Mouse (Mus musculus) cerebellum, postnatal 25 days (tissue): ENCODE data around the gene Adra2a.

Source experiments
- DNase-seq, 2 experiments: peaks; one replicate each; pipeline ENCODE4 v3.0.0; 2021; ENCODE audit warnings: mixed read lengths in 2 of 2

The Adra2a gene

DNA sequence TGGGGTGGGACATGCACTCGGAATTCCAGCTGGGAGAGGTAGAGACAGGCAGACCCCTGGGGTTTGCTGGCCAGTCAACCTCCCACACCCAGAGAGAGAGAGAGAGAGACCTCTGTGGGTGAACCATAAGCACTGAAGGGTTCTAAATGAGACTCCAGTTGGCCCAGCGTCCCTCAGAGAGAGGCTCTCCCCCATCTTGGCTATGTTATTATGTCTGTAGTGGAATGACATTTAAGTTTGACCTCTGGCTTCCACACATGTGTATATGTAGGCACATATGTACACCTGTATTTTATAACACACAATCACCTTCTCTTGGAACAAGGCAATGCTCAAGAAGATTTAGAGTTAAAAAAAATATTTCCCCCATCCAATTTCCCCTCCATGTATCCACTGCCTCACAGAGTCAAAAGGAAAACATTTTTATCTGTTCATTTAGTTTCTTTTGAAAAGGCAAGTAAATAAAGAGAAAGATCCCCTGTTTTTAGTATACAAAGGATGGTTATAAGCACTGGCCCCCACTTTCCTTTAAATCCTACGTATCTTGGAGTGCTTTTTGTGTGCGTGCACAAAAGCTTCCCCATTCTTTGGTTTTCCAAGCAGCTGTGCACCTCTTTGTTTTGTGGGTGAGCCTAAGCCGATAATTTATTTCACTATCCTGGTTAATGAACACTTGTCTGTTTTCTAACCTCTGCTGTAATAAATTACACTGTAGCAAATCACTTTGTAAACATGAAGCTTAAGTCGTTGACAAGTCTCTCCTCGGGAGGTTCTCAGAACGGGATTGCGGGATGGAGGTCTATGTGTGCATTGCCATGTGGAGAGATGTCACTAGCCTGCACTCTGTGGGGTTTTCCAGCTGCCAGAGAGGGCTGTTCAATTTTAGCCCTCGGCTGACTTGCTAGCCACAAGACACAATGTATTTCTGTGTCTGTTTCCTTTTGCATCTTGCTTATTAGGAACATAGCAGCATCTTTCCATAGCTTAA, 32.7 kb downstream of the Adra2a start:
- no peak for DNase-seq

DNA sequence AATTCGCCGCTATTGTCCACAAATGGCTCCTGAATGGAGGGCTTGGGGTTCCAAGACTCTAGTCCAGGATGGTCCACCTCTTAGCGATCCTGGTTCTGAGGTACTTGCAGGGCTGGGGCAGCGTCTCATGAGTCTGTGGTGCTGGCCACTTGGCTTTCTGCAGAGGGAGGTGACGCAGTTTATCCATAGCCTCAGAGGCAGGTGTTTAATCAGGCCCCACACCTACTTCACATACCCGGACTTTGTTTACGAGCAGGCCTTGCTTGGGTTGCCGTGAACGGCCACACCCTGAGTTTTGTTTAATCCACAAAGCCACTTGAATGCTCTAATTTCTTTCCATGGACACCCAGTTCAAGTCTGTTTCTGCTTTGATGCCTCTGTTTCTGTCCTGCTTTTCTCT, 37.4 kb downstream of the Adra2a start:
- no peak for DNase-seq

DNA sequence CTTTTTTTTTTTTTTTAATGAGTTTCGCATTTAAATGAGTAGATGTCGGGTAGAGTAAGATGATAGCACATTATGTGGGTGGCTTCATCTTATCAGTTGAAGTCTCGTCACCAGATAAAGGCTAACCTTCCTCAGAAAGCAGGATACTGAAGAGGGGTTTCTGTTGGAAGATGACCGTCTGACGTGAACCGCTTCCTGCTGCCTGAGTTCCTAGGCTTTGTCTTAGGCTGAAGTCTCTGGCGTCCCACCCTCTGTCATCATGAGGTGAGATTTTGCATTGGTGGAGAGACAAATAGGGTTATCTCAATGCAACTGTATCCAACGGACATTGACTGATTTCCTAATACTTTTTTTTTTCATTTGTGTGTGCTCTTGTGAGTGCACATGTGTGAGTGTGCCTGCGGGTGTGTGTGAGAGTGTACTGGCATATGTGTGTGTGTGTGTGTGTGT, 37.8 kb downstream of the Adra2a start:
- no peak for DNase-seq

DNA sequence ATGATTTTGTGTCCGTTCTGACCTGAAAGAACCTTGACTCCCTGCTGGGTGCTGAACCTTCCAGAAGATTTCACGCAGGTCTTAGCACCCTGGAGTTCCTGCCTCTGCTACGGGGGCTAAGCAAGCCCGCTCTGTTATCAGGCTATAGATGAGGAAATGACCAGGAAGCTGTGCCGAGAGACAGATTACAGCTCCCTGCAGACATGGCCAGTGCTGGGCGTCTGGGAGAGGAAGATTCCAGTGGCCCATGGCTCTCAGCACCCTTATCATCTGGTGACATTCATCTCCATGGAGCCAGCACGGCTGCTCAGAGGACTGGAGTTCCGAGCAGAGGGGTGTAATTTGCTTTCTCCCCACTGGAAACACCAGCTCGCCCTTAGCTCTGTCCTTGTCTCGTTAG, 43.4 kb downstream of the Adra2a start:
- DNase-seq = no peak

DNA sequence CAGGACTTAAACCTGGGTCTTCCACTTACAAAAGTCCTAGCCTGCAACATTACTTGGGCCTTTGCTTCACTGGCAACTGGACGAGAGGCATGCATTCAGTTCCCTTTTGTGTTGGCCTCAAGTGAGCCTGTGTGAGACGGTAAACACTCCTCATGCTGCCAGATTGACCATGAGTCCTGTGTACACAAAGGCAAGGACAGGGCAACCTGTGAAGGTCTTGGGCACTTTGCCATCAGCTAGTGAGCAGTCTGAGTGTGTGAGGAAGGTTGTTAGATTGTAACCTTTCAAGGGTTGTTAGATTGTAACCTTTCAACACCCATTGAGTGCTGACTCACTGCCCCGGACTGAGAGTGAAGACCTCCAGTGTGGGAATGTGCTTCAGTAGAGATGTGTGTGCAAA, 49.6 kb downstream of the Adra2a start:
- no peak for DNase-seq

DNA sequence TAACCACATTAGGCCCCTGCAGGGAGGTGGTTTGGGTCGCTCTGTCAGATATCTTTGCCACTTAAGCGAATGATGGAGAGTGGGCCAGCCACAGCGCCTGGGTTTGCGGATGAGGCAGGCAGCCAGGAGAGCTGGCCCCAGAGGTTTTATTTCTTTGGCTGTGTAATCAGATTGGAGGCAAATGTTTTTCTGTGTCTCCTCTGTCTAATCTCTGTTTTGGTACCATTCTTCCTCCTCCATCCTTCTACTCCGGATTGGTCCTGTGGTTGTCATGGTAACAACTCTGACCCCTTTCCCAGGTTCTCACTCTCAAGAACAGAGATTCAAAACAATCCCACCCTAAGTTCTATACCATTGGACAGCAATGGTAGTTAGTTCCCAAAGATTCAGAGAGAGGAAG, 51.8 kb downstream of the Adra2a start:
- DNase-seq = no peak

DNA sequence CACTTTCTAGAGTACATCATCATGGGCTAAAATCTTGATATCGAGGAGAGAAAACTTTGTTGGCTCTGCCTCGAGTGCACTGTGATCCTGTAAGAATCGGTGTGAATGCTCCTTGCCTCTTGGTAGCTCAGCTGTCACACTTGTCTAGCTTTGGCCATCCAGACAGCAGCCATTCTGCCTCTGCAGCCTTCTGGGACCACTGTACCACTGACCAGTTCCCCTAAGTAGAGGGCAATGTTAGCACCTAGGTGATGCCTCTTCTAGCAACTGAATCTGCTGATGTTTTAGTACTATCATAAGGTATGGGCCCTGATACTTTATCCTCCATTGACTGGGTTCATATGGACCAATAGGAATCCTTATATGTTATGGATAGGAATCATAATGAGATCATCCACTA, 54.4 kb downstream of the Adra2a start:
- no peak for DNase-seq
